Mouse (Mus musculus): ENCODE results near the gene Slc5a4a.

GRCm38 (mm10) chr10:76174899-76175298, 27.6 kb downstream of the Slc5a4a start:
- TF ChIP-seq CTCF (IDR thresholded peaks at IDR 0.05; ENCODE audit: extremely low read depth, insufficient read depth, low read length) = no peak
- no peak for TF ChIP-seq POLR2A (IDR thresholded peaks at IDR 0.05; ENCODE audit: extremely low read depth, insufficient read depth, low read length)
